Mouse (Mus musculus): ENCODE measurements around the gene Zbtb26. TPM values are rescaled to one million over a fixed set of nuclear protein-coding genes. Genes with fewer than 3 reads are reported as not detected.

Gene Zbtb26
- total and polyA plus RNA-seq, 3 experiments: 1.7 to 5.0 (median 4.4) TPM

GRCm38 (mm10) chr2:37431609-37432008, 11.3 kb downstream of the Zbtb26 start:
- intact Hi-C loops (cut with DNase I): no loop called here

GRCm38 (mm10) chr2:37430593-37431464, 12.1 kb downstream of the Zbtb26 start:
- under 1% methylated on average over 38 of the region's 38 CpGs for WGBS
- Histone ChIP-seq H3K4me1 (ENCODE audit: control insufficient read depth, insufficient read depth, low read length) (peaks cover 2% of the 10 kb centered on the region), H3K79me2 (replicated peaks; ENCODE audit: control insufficient read depth, insufficient read depth, low read length) (peaks cover 3% of the 10 kb centered on the region; the same call in 1 of the 2 replicates), H3K4me3 (peak overlapping the region; percentile 80), H3K27me3 (ENCODE audit: control insufficient read depth, insufficient read depth, low read length) (no peaks in the 10 kb centered on the region), H3K27ac (peak overlapping the region; percentile 75), H3K9ac (ENCODE audit: low read depth, low read length) (peak overlapping the region; percentile 86), H3K36me3 (ENCODE audit: control insufficient read depth, insufficient read depth, low read length) (peaks cover 4% of the 10 kb centered on the region; the same call in 1 of the 2 replicates)
- peak; percentile 76 to 88 for DNase-seq
- TF ChIP-seq EP300 (IDR thresholded peaks at IDR 0.05; ENCODE audit: insufficient read depth, low read depth, low read length) (no peak; the same call in 1 of the 2 replicates), CTCF (IDR thresholded peaks at IDR 0.05) (0 out of 2 replicates have a peak, but pooled peaks have one; percentile 16), POLR2A (IDR thresholded peaks at IDR 0.05; ENCODE audit: insufficient read depth, low read depth, low read length) (peak; percentile 73)
- intact Hi-C loops (cut with DNase I): no loop called here

More at GRCm38 (mm10) chr2:37431609-37432008, 11.3 kb downstream of the Zbtb26 start:
- WGBS: 37% methylated on average over 7 of the region's 7 CpGs
- Histone ChIP-seq H3K4me1 (ENCODE audit: control insufficient read depth, insufficient read depth, low read length) (peaks cover 2% of the 10 kb centered on the region), H3K27me3 (ENCODE audit: control insufficient read depth, insufficient read depth, low read length) (no peaks in the 10 kb centered on the region), H3K4me3 (peak overlapping the region; percentile 80; the same call in 1 of the 2 replicates), H3K36me3 (ENCODE audit: control insufficient read depth, insufficient read depth, low read length) (peaks cover 4% of the 10 kb centered on the region; the same call in 1 of the 2 replicates), H3K79me2 (replicated peaks; ENCODE audit: control insufficient read depth, insufficient read depth, low read length) (peaks cover 3% of the 10 kb centered on the region; the same call in 1 of the 2 replicates), H3K27ac (no peak overlapping the region), H3K9ac (ENCODE audit: low read depth, low read length) (no peak overlapping the region)
- DNase-seq: no peak
- TF ChIP-seq EP300 (IDR thresholded peaks at IDR 0.05; ENCODE audit: insufficient read depth, low read depth, low read length) (no peak), POLR2A (IDR thresholded peaks at IDR 0.05; ENCODE audit: insufficient read depth, low read depth, low read length) (no peak), CTCF (IDR thresholded peaks at IDR 0.05) (no peak)

- Histone ChIP-seq H3K27ac (no peak overlapping the region; the same call in 1 of the 2 replicates), H3K27me3 (ENCODE audit: control insufficient read depth, insufficient read depth, low read length) (no peaks in the 10 kb centered on the region), H3K4me1 (ENCODE audit: control insufficient read depth, insufficient read depth, low read length) (peaks cover 1% of the 10 kb centered on the region), H3K79me2 (replicated peaks; ENCODE audit: control insufficient read depth, insufficient read depth, low read length) (peaks cover 5% of the 10 kb centered on the region; the same call in 1 of the 2 replicates), H3K9ac (ENCODE audit: low read depth, low read length) (no peak overlapping the region), H3K36me3 (ENCODE audit: control insufficient read depth, insufficient read depth, low read length) (no peaks in the 10 kb centered on the region; the same call in none of the 2 replicates), H3K4me3 (no peak overlapping the region)
- no peak for DNase-seq
- intact Hi-C loops (cut with DNase I): loop anchor here (5.0 kb wide), 1 partner anchor 64 kb away; no protein-coding TSS in a partner anchor
- TF ChIP-seq EP300 (IDR thresholded peaks at IDR 0.05; ENCODE audit: insufficient read depth, low read depth, low read length) (no peak), POLR2A (IDR thresholded peaks at IDR 0.05; ENCODE audit: insufficient read depth, low read depth, low read length) (no peak)
- 37% methylated on average over 3 of the region's 3 CpGs for WGBS
Measured at GRCm38 (mm10) chr2:37423671-37424070, 19.3 kb downstream of the Zbtb26 start.

GRCm38 (mm10) chr2:37422306-37423304, 20.3 kb downstream of the Zbtb26 start, which contains the start of gene Rc3h2:
Rc3h2 (minus strand) TSS chr2:37422903.
- H3K79me2 ChIP-seq (replicated peaks; ENCODE audit: control insufficient read depth, insufficient read depth, low read length): peaks cover 5% of the 10 kb centered on the region; the same call in 1 of the 2 replicates
- peak; percentile 77 for TF ChIP-seq EP300 (IDR thresholded peaks at IDR 0.05; ENCODE audit: insufficient read depth, low read depth, low read length)
- TF ChIP-seq CTCF (IDR thresholded peaks at IDR 0.05): no peak
- TF ChIP-seq POLR2A (IDR thresholded peaks at IDR 0.05; ENCODE audit: insufficient read depth, low read depth, low read length): peak; percentile 97
- H3K36me3 ChIP-seq (ENCODE audit: control insufficient read depth, insufficient read depth, low read length): no peaks in the 10 kb centered on the region; the same call in 1 of the 2 replicates
- H3K4me1 ChIP-seq (ENCODE audit: control insufficient read depth, insufficient read depth, low read length): peaks cover 1% of the 10 kb centered on the region
- no peaks in the 10 kb centered on the region for H3K27me3 ChIP-seq (ENCODE audit: control insufficient read depth, insufficient read depth, low read length)
- intact Hi-C loops (cut with DNase I): loop anchor here (5.0 kb wide), 1 partner anchor 65 kb away; no protein-coding TSS in a partner anchor
- H3K9ac ChIP-seq (ENCODE audit: low read depth, low read length): peak within 1 kb of the TSS; percentile 82
- under 1% methylated on average over 73 of the region's 75 CpGs for WGBS
- peak within 1 kb of the TSS; percentile 74 for H3K4me3 ChIP-seq
- peak within 1 kb of the TSS; percentile 80 for H3K27ac ChIP-seq
- DNase-seq: peak; percentile 92 to 96

- 4% methylated on average over 3 of the region's 3 CpGs for WGBS
- DNase-seq: no peak
- intact Hi-C loops (cut with DNase I): loop anchor here (5.0 kb wide), 1 partner anchor 65 kb away; no protein-coding TSS in a partner anchor
Measured at GRCm38 (mm10) chr2:37421903-37422302, 21.0 kb downstream of the Zbtb26 start.

More at GRCm38 (mm10) chr2:37421903-37422302, 21.0 kb downstream of the Zbtb26 start:
- peak overlapping the region; percentile 74 for H3K4me3 ChIP-seq
- TF ChIP-seq CTCF (IDR thresholded peaks at IDR 0.05): no peak
- no peak for TF ChIP-seq EP300 (IDR thresholded peaks at IDR 0.05; ENCODE audit: insufficient read depth, low read depth, low read length)
- TF ChIP-seq POLR2A (IDR thresholded peaks at IDR 0.05; ENCODE audit: insufficient read depth, low read depth, low read length): no peak
- peaks cover 5% of the 10 kb centered on the region; the same call in 1 of the 2 replicates for H3K79me2 ChIP-seq (replicated peaks; ENCODE audit: control insufficient read depth, insufficient read depth, low read length)
- peaks cover 1% of the 10 kb centered on the region for H3K4me1 ChIP-seq (ENCODE audit: control insufficient read depth, insufficient read depth, low read length)
- H3K9ac ChIP-seq (ENCODE audit: low read depth, low read length): peak overlapping the region; percentile 82
- peak overlapping the region; percentile 80 for H3K27ac ChIP-seq
- H3K36me3 ChIP-seq (ENCODE audit: control insufficient read depth, insufficient read depth, low read length): no peaks in the 10 kb centered on the region; the same call in 1 of the 2 replicates
- no peaks in the 10 kb centered on the region for H3K27me3 ChIP-seq (ENCODE audit: control insufficient read depth, insufficient read depth, low read length)
